Mouse (Mus musculus) liver (tissue): ENCODE results near the gene Shmt2.

ENCODE experiments used
- DNase-seq: peaks from one replicate; pipeline ENCODE4 v3.0.0-alpha.2; 2020; ENCODE audit warnings: mixed read lengths

The Shmt2 gene

DNA sequence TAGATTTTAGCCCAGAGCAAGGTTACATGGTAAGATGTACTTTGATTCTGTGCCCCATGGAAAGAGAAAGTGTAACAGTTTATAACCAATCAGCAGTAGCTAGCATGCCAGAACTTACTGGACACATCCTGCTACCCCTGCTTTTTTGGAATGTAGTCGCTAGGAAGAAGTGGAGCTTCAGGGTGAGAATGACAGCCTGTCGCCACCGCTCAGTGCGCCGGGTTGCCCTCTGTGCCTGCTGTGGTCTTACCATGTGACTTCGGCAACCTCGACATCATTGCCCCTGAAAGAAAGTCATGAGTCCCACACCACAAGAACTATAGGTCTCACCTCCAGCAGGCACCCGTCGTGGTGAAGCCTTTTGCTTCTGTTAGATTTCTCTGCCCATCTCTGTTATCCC, 49.5 kb downstream of the Shmt2 start:
- no peak for DNase-seq

- peak; percentile 23 for DNase-seq
These were observed 50.8 kb downstream of the Shmt2 start for GRCm38 (mm10) chr10:127471281-127471988.
